Mouse (Mus musculus) Patski (cell line): Measurements from ENCODE around the gene Myzap. TPM values are rescaled to one million over a fixed set of nuclear protein-coding genes. Genes with fewer than 3 reads are reported as not detected.

Experiments
- ATAC-seq: fragments of 100-300 bp; one replicate; pipeline ENCODE4 v1.8.0; 2021
- CTCF ChIA-PET: fragments of 350-600 bp; sonication (Branson Sonifier 250); formaldehyde crosslinking; loops from one replicate; lab custom pipeline; 2022; ENCODE audit warnings: inconsistent platforms; lab: Charles Lee
- POLR2A ChIA-PET: fragments of 350-600 bp; sonication (Branson Sonifier 250); formaldehyde crosslinking; loops from one replicate; lab custom pipeline; 2022; ENCODE audit warnings: antibody characterized with exemption, inconsistent platforms; lab: Charles Lee
- DNase-seq: peaks from one replicate; pipeline ENCODE4 v3.0.0-alpha.2; 2011; ENCODE audit warnings: low read depth, low spot score
- H3K27me3 ChIP-seq: fragments of 371-371 bp; one replicate; pipeline ENCODE4 v1.5.1; 2021
- CTCF ChIP-seq: fragments of 100-300 bp; IDR thresholded peaks from one replicate; pipeline ENCODE4 v1.5.1; 2021
- in situ Hi-C: fragments of 300-500 bp; cut with MboI; formaldehyde crosslinking; loops from 3 replicates; pipeline ENCODE4 v1.11.1; 2018; ENCODE audit warnings: low pct_unique_long_range_greater_than_20kb, mixed read lengths
- polyA plus RNA-seq: library from polyadenylated mRNA; unstranded; gene quantifications from one replicate; pipeline ENCODE4 v1.2.3, GENCODE M21; 2021

Myzap gene
- polyA plus RNA-seq, 1 experiment from 2014 or later, result 0.71 TPM

GRCm38 (mm10) chr9:71466111-71466510 is 126.0 kb downstream of the Myzap start:
- in situ Hi-C loops, result no loop called here
- POLR2A ChIA-PET, result no interaction called here
- peak; percentile 73 for TF ChIP-seq CTCF
- CTCF ChIA-PET, result interaction anchor here (0.8 to 1.0 kb wide), 2 partner anchors 10 to 13 kb away, joined by 3 to 6 read pairs; no protein-coding TSS in a partner anchor
- H3K27me3 ChIP-seq, result no peaks in the 10 kb centered on the region
- ATAC-seq, result no peak
- DNase-seq, result no peak

- no peak for TF ChIP-seq CTCF
- DNase-seq, result no peak
- H3K27me3 ChIP-seq, result no peaks in the 10 kb centered on the region
- no peak for ATAC-seq
- ChIA-PET CTCF (interaction anchor here (2.2 kb wide), 1 partner anchor 10 kb away, joined by 5 read pairs; no protein-coding TSS in a partner anchor), POLR2A (no interaction called here)
- in situ Hi-C loops, result no loop called here
These were observed 129.0 kb downstream of the Myzap start for GRCm38 (mm10) chr9:71463072-71463667.

- no peaks in the 10 kb centered on the region for H3K27me3 ChIP-seq
- ChIA-PET POLR2A (no interaction called here), CTCF (no interaction called here)
- ATAC-seq (no peak), DNase-seq (no peak)
- TF ChIP-seq CTCF, result no peak
- in situ Hi-C loops, result loop anchor here (10.0 kb wide), 1 partner anchor 332 kb away; no protein-coding TSS in a partner anchor
These were observed 135.4 kb downstream of the Myzap start for GRCm38 (mm10) chr9:71456738-71457137.

Other genes starting within 250 kb of the Myzap start
- 258 TPM for gene Polr2m, start 106.4 kb downstream of the Myzap start, polyA plus RNA-seq
- 114 TPM for gene Cgnl1, start 179.2 kb upstream of the Myzap start, polyA plus RNA-seq